Mouse (Mus musculus) kidney, embryonic 14.5 days (tissue): Measurements from ENCODE around the gene Syn2. TPM values are rescaled to one million over a fixed set of nuclear protein-coding genes. Genes with fewer than 3 reads are reported as not detected.

Experiments
- ATAC-seq: fragments of 200-750 bp; cut with Nextera tagmentation; 2 replicates; pipeline ENCODE4 v1.8.0; 2017; ENCODE audit warnings: moderate number of reproducible peaks, mild to moderate bottlenecking, moderate TSS enrichment, moderate library complexity; ENCODE audit not compliant: low FRiP score, low TSS enrichment
- H3K27ac ChIP-seq: fragments of 300-500 bp; sonication (generic); 2 replicates; pipeline ENCODE4 v1.5.1; 2014; ENCODE audit warnings: low read depth, mild to moderate bottlenecking, low read length, moderate library complexity, mixed read lengths
- H3K27me3 ChIP-seq: fragments of 300-500 bp; sonication (generic); 2 replicates; pipeline ENCODE4 v1.6.1; 2014; ENCODE audit warnings: mild to moderate bottlenecking, low read length; ENCODE audit not compliant: control insufficient read depth, insufficient read depth
- H3K36me3 ChIP-seq: fragments of 300-500 bp; sonication (generic); 2 replicates; pipeline ENCODE4 v1.6.1; 2014; ENCODE audit warnings: low read length, mixed read lengths; ENCODE audit not compliant: control insufficient read depth, insufficient read depth
- H3K4me1 ChIP-seq: fragments of 300-500 bp; sonication (generic); 2 replicates; pipeline ENCODE4 v1.6.1; 2014; ENCODE audit warnings: low read length, mixed read lengths; ENCODE audit not compliant: control insufficient read depth, insufficient read depth
- H3K4me2 ChIP-seq: fragments of 300-500 bp; sonication (generic); replicated peaks from 2 replicates; pipeline ENCODE4 v1.6.1; 2014; ENCODE audit warnings: low read depth, mild to moderate bottlenecking, low read length
- H3K4me3 ChIP-seq: fragments of 300-500 bp; sonication (generic); 2 replicates; pipeline ENCODE4 v1.5.1; 2014; ENCODE audit warnings: mild to moderate bottlenecking, low read length
- H3K9ac ChIP-seq: fragments of 300-500 bp; sonication (generic); 2 replicates; pipeline ENCODE4 v1.6.1; 2014; ENCODE audit warnings: low read depth, mild to moderate bottlenecking, low read length, moderate library complexity
- H3K9me3 ChIP-seq: fragments of 300-500 bp; sonication (generic); 2 replicates; pipeline ENCODE4 v1.6.1; 2016; ENCODE audit warnings: low read length; ENCODE audit not compliant: control insufficient read depth
- WGBS: fragments of 180-500 bp; shearing (Covaris S2); extraction: QIAGEN DNeasy Blood & Tissue Kit; methylation state at CpG from one replicate; pipeline ENCODE4 v1.1.7; 2014; 5-methylcytosine and 5-hydroxymethylcytosine counted together
- polyA plus RNA-seq: library from polyadenylated mRNA; unstranded; fragments of >200 nt; fragmentation: Nextera tagmentation; extraction: Ambion mirVana; gene quantifications from 2 replicates; pipeline ENCODE4 v1.2.1, GENCODE M21; 2014

Gene Syn2
- 0.66 and 0.89 TPM in 2 replicates for polyA plus RNA-seq

GRCm38 (mm10) chr6:115134501-115135331, at the start of gene Syn2:
Gene Syn2 (plus strand): TSS chr6:115134902.
- H3K4me2 ChIP-seq = peak within 1 kb of the TSS; percentile 95
- H3K27me3 ChIP-seq = peaks cover 32% of the 10 kb centered on the region
- H3K4me3 ChIP-seq = peak within 1 kb of the TSS; percentile 59
- H3K9me3 ChIP-seq = no peaks in the 10 kb centered on the region
- H3K9ac ChIP-seq = peak within 1 kb of the TSS; percentile 51
- H3K4me1 ChIP-seq = peaks cover 6% of the 10 kb centered on the region; the same call in 1 of the 2 replicates
- no peaks in the 10 kb centered on the region for H3K36me3 ChIP-seq
- ATAC-seq = peak; percentile 97
- no peak within 1 kb of the TSS for H3K27ac ChIP-seq
- WGBS = under 1% methylated on average over 72 of the region's 75 CpGs

- Histone ChIP-seq H3K36me3 (no peaks in the 10 kb centered on the region), H3K4me3 (no peak overlapping the region), H3K4me2 (no peak overlapping the region), H3K9me3 (no peaks in the 10 kb centered on the region), H3K27ac (no peak overlapping the region), H3K9ac (no peak overlapping the region), H3K27me3 (no peaks in the 10 kb centered on the region), H3K4me1 (no peaks in the 10 kb centered on the region)
- WGBS = 56% methylated on average over 9 of the region's 9 CpGs
- ATAC-seq = no peak
Observed at GRCm38 (mm10) chr6:115085274-115085841, 49.3 kb upstream of the Syn2 start.

- 57% methylated on average over 7 of the region's 7 CpGs for WGBS
Observed at GRCm38 (mm10) chr6:115088314-115089106, 46.2 kb upstream of the Syn2 start.

GRCm38 (mm10) chr6:115091737-115092136, 43.0 kb upstream of the Syn2 start:
- no peaks in the 10 kb centered on the region for H3K36me3 ChIP-seq
- no peak overlapping the region for H3K4me3 ChIP-seq
- H3K9me3 ChIP-seq = no peaks in the 10 kb centered on the region
- no peak overlapping the region for H3K9ac ChIP-seq
- no peaks in the 10 kb centered on the region for H3K4me1 ChIP-seq
- no peak overlapping the region for H3K4me2 ChIP-seq
- WGBS = 47% methylated on average over 1 of the region's 1 CpGs
- ATAC-seq = no peak
- H3K27ac ChIP-seq = no peak overlapping the region
- no peaks in the 10 kb centered on the region for H3K27me3 ChIP-seq

More at GRCm38 (mm10) chr6:115088314-115089106, 46.2 kb upstream of the Syn2 start:
- ATAC-seq = no peak
- H3K27me3 ChIP-seq = no peaks in the 10 kb centered on the region
- no peaks in the 10 kb centered on the region for H3K9me3 ChIP-seq
- H3K9ac ChIP-seq = no peak overlapping the region
- no peak overlapping the region for H3K27ac ChIP-seq
- H3K4me2 ChIP-seq = no peak overlapping the region
- no peak overlapping the region for H3K4me3 ChIP-seq
- H3K4me1 ChIP-seq = no peaks in the 10 kb centered on the region
- H3K36me3 ChIP-seq = no peaks in the 10 kb centered on the region

- Histone ChIP-seq H3K4me3 (no peak overlapping the region), H3K27ac (no peak overlapping the region), H3K4me1 (no peaks in the 10 kb centered on the region), H3K9me3 (no peaks in the 10 kb centered on the region), H3K36me3 (no peaks in the 10 kb centered on the region), H3K27me3 (no peaks in the 10 kb centered on the region), H3K9ac (no peak overlapping the region), H3K4me2 (no peak overlapping the region)
- WGBS = 70% methylated on average over 4 of the region's 4 CpGs
- no peak for ATAC-seq
Observed at GRCm38 (mm10) chr6:115102542-115102941, 32.2 kb upstream of the Syn2 start.

GRCm38 (mm10) chr6:115111426-115111825, 23.3 kb upstream of the Syn2 start:
- no peak overlapping the region for H3K4me3 ChIP-seq
- 77% methylated on average over 1 of the region's 1 CpGs for WGBS
- no peaks in the 10 kb centered on the region for H3K4me1 ChIP-seq
- no peak for ATAC-seq
- no peak overlapping the region for H3K9ac ChIP-seq
- H3K9me3 ChIP-seq = no peaks in the 10 kb centered on the region
- no peaks in the 10 kb centered on the region for H3K27me3 ChIP-seq
- H3K27ac ChIP-seq = no peak overlapping the region
- H3K36me3 ChIP-seq = no peaks in the 10 kb centered on the region
- no peak overlapping the region for H3K4me2 ChIP-seq

- H3K4me3 ChIP-seq = no peak overlapping the region
- ATAC-seq = no peak
- H3K9ac ChIP-seq = no peak overlapping the region
- H3K4me2 ChIP-seq = no peak overlapping the region
- 81% methylated on average over 4 of the region's 4 CpGs for WGBS
- H3K27ac ChIP-seq = no peak overlapping the region
- H3K4me1 ChIP-seq = no peaks in the 10 kb centered on the region
- H3K36me3 ChIP-seq = no peaks in the 10 kb centered on the region
- H3K27me3 ChIP-seq = no peaks in the 10 kb centered on the region
- no peaks in the 10 kb centered on the region for H3K9me3 ChIP-seq
Observed at GRCm38 (mm10) chr6:115122181-115122580, 12.5 kb upstream of the Syn2 start.

GRCm38 (mm10) chr6:115123262-115124201, 11.2 kb upstream of the Syn2 start:
- Histone ChIP-seq H3K4me3 (no peak overlapping the region), H3K36me3 (no peaks in the 10 kb centered on the region), H3K9ac (no peak overlapping the region), H3K4me1 (no peaks in the 10 kb centered on the region), H3K4me2 (no peak overlapping the region), H3K9me3 (no peaks in the 10 kb centered on the region), H3K27me3 (no peaks in the 10 kb centered on the region), H3K27ac (no peak overlapping the region)
- no peak; the same call in 1 of the 2 replicates for ATAC-seq
- 25% methylated on average over 10 of the region's 10 CpGs for WGBS
